Mouse (Mus musculus) intestine, postnatal 0 days (tissue): ENCODE data around the gene A830018L16Rik. TPM values are rescaled to one million over a fixed set of nuclear protein-coding genes. Genes with fewer than 3 reads are reported as not detected.

Source experiments
- ATAC-seq: fragments of 200-750 bp; cut with Nextera tagmentation; 2 replicates; pipeline ENCODE4 v1.8.0; 2017; ENCODE audit warnings: mild to moderate bottlenecking, moderate TSS enrichment, moderate library complexity
- H3K27ac ChIP-seq: fragments of 300-500 bp; sonication (generic); 2 replicates; pipeline ENCODE4 v1.5.1; 2014; ENCODE audit warnings: mild to moderate bottlenecking, low read depth, low read length, moderate library complexity
- H3K27me3 ChIP-seq: fragments of 300-500 bp; sonication (generic); replicated peaks from 2 replicates; pipeline ENCODE4 v1.6.1; 2014; ENCODE audit warnings: low read length, mixed read lengths; ENCODE audit not compliant: control insufficient read depth, insufficient read depth
- H3K36me3 ChIP-seq: fragments of 300-500 bp; sonication (generic); 2 replicates; pipeline ENCODE4 v1.6.1; 2014; ENCODE audit warnings: mild to moderate bottlenecking, moderate library complexity; ENCODE audit not compliant: control insufficient read depth, insufficient read depth
- H3K4me1 ChIP-seq: fragments of 300-500 bp; sonication (generic); replicated peaks from 2 replicates; pipeline ENCODE4 v1.6.1; 2014; ENCODE audit warnings: antibody characterized with exemption, low read length, mixed read lengths; ENCODE audit not compliant: control insufficient read depth, insufficient read depth
- H3K4me2 ChIP-seq: fragments of 300-500 bp; sonication (generic); replicated peaks from 2 replicates; pipeline ENCODE4 v1.6.1; 2014; ENCODE audit warnings: low read depth, mild to moderate bottlenecking, moderate library complexity
- H3K4me3 ChIP-seq: fragments of 300-500 bp; sonication (generic); 2 replicates; pipeline ENCODE4 v1.5.1; 2014; ENCODE audit warnings: low read depth, low read length
- H3K9ac ChIP-seq: fragments of 300-500 bp; sonication (generic); 2 replicates; pipeline ENCODE4 v1.6.1; 2014; ENCODE audit warnings: mild to moderate bottlenecking, low read depth, low read length
- H3K9me3 ChIP-seq: fragments of 300-500 bp; sonication (generic); 2 replicates; pipeline ENCODE4 v1.6.1; 2016; ENCODE audit warnings: mixed run types; ENCODE audit not compliant: control insufficient read depth
- CTCF ChIP-seq: sonication (generic); IDR thresholded peaks from 2 replicates; pipeline ENCODE4 v1.5.1; 2016; ENCODE audit warnings: low read depth, mild to moderate bottlenecking, control low read depth, antibody characterized with exemption, moderate library complexity
- WGBS: fragments of 180-500 bp; shearing (Covaris S2); extraction: QIAGEN DNeasy Blood & Tissue Kit; methylation state at CpG from one replicate; pipeline ENCODE4 v1.1.7; 2014; 5-methylcytosine and 5-hydroxymethylcytosine counted together
- polyA plus RNA-seq: library from polyadenylated mRNA; unstranded; fragments of >200 nt; fragmentation: Nextera tagmentation; extraction: Ambion mirVana; gene quantifications from 2 replicates; pipeline ENCODE4 v1.2.1, GENCODE M21; 2015

The A830018L16Rik gene
- polyA plus RNA-seq, 1 experiment from 2014 or later, result 0.91 TPM

DNA sequence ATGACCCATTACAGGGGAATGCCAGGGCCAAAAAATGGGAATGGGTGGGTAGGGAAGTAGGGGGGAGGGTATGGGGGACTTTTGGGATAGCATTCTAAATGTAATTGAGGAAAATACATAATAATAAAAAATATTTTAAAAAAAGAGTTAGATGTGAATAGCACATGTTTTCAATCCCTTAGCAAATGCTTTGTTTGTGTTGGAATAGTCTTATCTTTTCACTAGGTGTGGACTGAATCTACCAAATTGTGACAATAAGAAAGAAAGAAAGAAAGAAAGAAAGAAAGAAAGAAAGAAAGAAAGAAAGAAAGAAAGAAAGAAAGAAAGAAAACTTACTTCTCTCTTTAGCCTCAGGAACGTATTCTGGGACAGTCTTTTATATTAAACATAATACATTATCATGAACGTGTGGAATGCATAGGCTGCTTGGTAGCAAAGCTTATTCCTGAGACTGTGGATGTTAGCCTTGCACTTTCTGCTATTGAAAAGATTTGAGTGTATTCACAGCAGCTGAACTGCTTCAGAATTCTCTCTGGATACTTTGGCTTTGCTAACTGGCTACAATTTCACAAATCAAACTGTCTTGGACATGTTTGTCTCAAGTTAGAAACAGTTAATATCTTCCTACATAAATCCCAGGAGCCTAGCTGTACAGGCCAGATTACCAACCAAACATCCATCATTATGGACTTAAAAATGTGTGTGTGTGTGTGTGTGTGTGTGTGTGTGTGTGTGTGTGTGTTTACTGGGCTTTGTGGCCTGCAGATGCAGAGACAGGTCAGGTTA is 545.7 kb downstream of the A830018L16Rik start:
- no peaks in the 10 kb centered on the region for H3K27me3 ChIP-seq
- WGBS, result 60% methylated on average over 2 of the region's 2 CpGs
- no peaks in the 10 kb centered on the region for H3K4me1 ChIP-seq
- no peak overlapping the region for H3K4me3 ChIP-seq
- no peak overlapping the region for H3K4me2 ChIP-seq
- H3K27ac ChIP-seq, result no peak overlapping the region
- H3K9me3 ChIP-seq, result no peaks in the 10 kb centered on the region
- no peak for ATAC-seq
- H3K9ac ChIP-seq, result no peak overlapping the region
- no peaks in the 10 kb centered on the region for H3K36me3 ChIP-seq
- TF ChIP-seq CTCF, result no peak

DNA sequence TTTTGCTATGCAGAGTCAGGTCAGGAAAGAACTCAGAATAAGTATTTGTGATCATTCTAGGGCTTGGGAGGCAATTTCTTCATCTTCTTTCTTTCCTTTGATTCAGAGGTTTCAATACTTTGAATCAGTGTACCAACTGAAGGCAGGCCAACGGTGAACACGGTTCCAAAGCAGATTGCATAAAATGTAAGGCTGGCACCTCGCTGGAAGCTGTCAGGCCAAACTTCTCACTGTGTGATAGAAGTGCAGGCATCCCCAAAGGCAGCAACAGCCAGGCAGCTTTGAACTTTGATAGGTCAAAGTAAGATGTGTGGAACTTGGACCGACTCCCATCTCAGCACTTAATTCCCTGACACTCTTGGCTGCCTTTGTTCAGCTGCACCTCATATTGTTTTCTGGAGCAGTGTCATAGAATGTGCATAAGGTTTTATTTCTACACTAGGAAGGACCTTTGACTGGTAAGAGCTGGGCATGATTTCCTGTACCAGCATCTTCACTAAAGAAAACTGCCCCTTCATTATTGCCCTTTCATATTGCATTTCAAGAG is 568.8 kb downstream of the A830018L16Rik start:
- no peak for ATAC-seq
- 78% methylated on average over 4 of the region's 4 CpGs for WGBS
- Histone ChIP-seq H3K9ac (no peak overlapping the region), H3K27ac (no peak overlapping the region), H3K4me1 (no peaks in the 10 kb centered on the region), H3K4me3 (no peak overlapping the region), H3K4me2 (no peak overlapping the region), H3K9me3 (no peaks in the 10 kb centered on the region), H3K36me3 (no peaks in the 10 kb centered on the region), H3K27me3 (no peaks in the 10 kb centered on the region)
- no peak for TF ChIP-seq CTCF

DNA sequence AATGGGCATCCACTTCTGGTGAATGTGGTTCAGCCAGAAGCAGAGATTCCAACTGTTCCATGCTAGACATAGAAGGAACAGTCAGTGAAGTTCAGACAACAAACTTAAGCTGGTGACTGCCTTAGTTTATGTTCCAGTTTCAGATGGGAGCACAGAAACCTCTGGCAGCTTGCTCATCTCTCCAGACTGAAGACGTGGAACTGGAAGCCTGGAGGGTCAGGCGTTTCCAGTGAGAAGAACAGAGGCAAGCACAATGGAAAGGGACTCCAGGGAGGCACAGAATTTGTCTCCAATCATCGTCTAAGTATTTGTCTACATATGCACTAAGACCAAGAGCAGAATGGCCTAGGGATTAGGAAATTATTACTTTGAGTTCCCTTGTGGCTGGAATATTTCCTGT is 576.1 kb downstream of the A830018L16Rik start:
- no peak overlapping the region for H3K4me2 ChIP-seq
- TF ChIP-seq CTCF, result no peak
- WGBS, result 67% methylated on average over 3 of the region's 3 CpGs
- H3K27ac ChIP-seq, result no peak overlapping the region
- no peak overlapping the region for H3K9ac ChIP-seq
- no peaks in the 10 kb centered on the region for H3K9me3 ChIP-seq
- no peaks in the 10 kb centered on the region for H3K36me3 ChIP-seq
- H3K4me3 ChIP-seq, result no peak overlapping the region
- H3K4me1 ChIP-seq, result no peaks in the 10 kb centered on the region
- H3K27me3 ChIP-seq, result no peaks in the 10 kb centered on the region
- no peak for ATAC-seq

DNA sequence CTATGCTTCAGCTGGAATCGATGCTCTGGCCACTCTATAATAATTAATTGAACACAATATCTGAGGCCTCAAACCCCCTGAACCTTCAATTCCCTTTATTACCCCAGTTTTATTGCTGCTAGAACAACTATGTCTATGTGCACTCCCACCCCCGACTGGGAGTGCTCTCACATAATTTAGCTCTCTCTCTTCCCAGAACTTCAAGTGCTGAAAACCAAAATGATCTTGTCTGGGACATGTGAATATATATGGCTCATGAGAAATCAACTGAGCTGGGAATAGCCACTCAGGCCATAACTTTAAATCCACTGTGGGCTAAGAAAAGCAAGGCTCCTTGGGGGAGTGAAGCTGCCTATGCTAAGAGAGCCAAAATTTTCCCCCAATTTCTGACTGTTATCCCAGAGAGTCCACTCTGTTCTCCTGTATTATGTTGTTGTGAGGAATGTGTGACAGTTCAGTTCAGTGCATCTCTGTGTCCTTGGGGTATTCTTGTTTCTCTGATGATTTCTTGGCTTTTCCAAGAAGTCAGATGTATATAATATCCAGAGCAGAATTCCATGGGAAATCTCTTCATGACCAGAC is 582.5 kb downstream of the A830018L16Rik start:
- ATAC-seq, result no peak
- Histone ChIP-seq H3K4me1 (no peaks in the 10 kb centered on the region), H3K9me3 (no peaks in the 10 kb centered on the region), H3K27me3 (no peaks in the 10 kb centered on the region), H3K4me2 (no peak overlapping the region), H3K27ac (no peak overlapping the region), H3K4me3 (no peak overlapping the region), H3K36me3 (no peaks in the 10 kb centered on the region), H3K9ac (no peak overlapping the region)
- 29% methylated on average over 2 of the region's 2 CpGs for WGBS
- TF ChIP-seq CTCF, result no peak

DNA sequence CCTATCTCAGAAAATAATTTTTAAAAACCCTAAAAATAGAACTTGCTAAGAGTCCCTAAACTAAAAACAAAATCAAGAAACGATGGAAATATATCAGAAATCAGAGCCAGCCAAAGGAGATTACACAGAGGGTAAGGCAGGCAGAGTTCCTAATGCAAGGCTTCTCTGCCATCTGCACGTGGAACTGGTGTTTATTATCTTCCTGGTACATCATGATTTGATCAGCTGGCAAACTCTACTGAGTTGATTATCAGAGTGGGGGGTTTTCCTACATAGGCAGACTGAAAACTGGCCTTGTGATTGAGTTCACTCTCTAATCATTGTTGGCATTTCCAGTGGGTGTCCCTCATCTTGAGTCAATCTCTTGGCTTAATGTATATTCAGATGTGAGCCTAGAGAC is 583.7 kb downstream of the A830018L16Rik start:
- Histone ChIP-seq H3K4me2 (no peak overlapping the region), H3K9ac (no peak overlapping the region), H3K27me3 (no peaks in the 10 kb centered on the region), H3K27ac (no peak overlapping the region), H3K9me3 (no peaks in the 10 kb centered on the region), H3K4me3 (no peak overlapping the region), H3K4me1 (no peaks in the 10 kb centered on the region), H3K36me3 (no peaks in the 10 kb centered on the region)
- WGBS, result 64% methylated on average over 2 of the region's 2 CpGs
- ATAC-seq, result no peak
- no peak for TF ChIP-seq CTCF

DNA sequence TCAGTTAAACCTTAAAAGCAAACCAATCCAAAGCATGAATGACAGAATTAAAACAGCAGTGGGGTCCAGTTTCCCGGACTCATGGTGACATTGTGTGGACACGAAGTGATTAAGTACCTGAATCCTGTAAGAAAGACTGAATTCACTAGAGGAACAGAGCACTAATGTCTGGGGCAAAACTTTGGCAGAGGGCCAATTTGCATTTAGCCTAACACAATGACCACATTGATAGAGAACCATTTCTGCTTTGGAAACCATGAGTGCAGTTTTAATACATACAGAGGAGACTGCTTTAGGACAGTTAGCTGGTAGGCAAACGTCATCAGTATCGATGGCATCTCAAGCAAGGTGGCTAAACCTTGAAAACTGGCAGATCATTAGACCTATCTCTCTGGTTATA is 586.7 kb downstream of the A830018L16Rik start:
- Histone ChIP-seq H3K4me1 (no peaks in the 10 kb centered on the region), H3K27me3 (no peaks in the 10 kb centered on the region), H3K4me3 (no peak overlapping the region), H3K4me2 (no peak overlapping the region), H3K27ac (no peak overlapping the region), H3K9me3 (no peaks in the 10 kb centered on the region), H3K36me3 (no peaks in the 10 kb centered on the region), H3K9ac (no peak overlapping the region)
- ATAC-seq, result no peak
- 62% methylated on average over 4 of the region's 4 CpGs for WGBS
- no peak for TF ChIP-seq CTCF
